Mouse (Mus musculus): ENCODE data around the gene Selplg. TPM values are rescaled to one million over a fixed set of nuclear protein-coding genes. Genes with fewer than 3 reads are reported as not detected.

Gene Selplg
- 975 TPM for polyA plus RNA-seq (2017; shearing (Covaris generic))

DNA sequence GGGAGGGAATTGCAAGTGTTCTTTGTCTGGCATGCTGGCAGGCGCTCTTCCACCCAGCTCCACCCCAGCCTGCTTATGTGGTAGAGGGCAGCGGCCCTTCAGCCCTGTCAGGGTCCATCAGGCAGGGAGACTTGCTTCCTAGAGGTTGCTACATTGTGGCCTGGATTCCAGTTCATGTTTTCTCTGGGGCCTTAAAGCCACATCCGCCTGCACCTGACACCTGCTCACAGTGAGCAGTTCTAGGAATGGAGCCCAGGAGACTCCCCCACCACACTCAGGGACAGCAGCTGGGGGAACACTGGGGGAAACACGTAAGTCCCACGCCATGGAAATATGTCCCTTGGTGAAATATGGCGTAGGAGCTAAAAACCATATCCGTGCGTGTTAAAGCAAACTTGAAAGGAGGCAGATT is at the start of gene Selplg:
Gene Selplg, minus strand, starts transcription at position 155 of the 412 bp plus-strand sequence.

DNA sequence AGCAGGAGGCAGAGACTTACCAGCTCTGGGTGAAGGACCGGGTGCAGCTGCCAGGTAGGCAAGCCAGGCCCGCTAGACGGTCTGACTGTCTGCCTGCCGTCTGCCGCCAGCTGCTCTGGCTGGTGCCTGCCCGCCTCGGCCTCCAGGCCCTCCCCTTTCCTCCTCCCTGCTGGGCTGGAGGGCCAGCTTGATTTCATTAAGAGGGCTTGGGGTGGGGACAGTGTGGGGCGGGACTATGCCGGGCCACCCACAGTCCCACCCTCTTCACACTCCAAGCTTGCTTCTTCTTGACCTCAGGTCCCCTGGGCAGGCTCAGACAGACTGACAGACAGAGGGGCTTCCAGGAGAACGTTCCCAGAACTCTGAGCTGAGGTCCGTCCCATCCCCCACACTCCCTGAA is 32.2 kb downstream of the Selplg start, which contains the start of gene Tmem119:
Gene Tmem119, minus strand, starts transcription at position 237 of the 400 bp plus-strand sequence.

DNA sequence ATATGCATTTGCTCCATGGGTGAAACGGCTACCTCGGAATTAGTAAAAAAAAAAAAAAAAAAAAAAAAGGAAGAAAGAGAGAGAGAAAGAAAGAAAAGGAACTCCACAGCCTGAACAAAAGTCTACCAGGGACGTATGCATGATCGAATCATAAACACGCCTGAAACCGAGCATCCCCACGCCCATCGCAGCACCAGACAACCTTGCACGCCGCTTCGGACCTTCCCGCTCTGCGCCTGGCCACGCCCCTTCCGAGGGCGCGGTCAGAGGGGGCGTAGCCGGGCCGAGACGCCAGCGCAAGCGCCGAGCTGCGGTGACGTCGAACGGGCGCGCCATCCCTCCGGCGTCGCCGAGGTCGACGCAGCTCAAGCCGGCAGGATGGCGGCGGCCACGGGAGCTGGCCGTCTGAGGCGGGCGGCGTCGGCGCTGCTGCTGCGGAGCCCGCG is 60.0 kb downstream of the Selplg start, which contains the start of the genes Sart3 and Iscu:
Gene Sart3, minus strand, starts transcription at position 61 of the 446 bp plus-strand sequence.
Gene Iscu, plus strand, starts transcription at position 299 of the 446 bp plus-strand sequence.

Other genes starting within 250 kb of the Selplg start
- gene Cmklr1, start 182.2 kb downstream of the Selplg start, polyA plus RNA-seq (2017; shearing (Covaris generic)): not detected
- gene 1700069L16Rik, start 107.9 kb downstream of the Selplg start, polyA plus RNA-seq (2017; shearing (Covaris generic)): not detected
- gene Ficd, start 96.8 kb downstream of the Selplg start, polyA plus RNA-seq (2017; shearing (Covaris generic)): 7.1 TPM
- 35.2 TPM for gene Sart3, start 60.1 kb downstream of the Selplg start, polyA plus RNA-seq (2017; shearing (Covaris generic))
- 16.8 TPM for gene Iscu, start 59.9 kb downstream of the Selplg start, polyA plus RNA-seq (2017; shearing (Covaris generic))
- gene Tmem119, start 32.1 kb downstream of the Selplg start, polyA plus RNA-seq (2017; shearing (Covaris generic)): not detected
- 95.9 TPM for gene Coro1c, start 76.1 kb upstream of the Selplg start, polyA plus RNA-seq (2017; shearing (Covaris generic))
- gene Ssh1, start 161.2 kb upstream of the Selplg start, polyA plus RNA-seq (2017; shearing (Covaris generic)): 19.3 TPM
- gene Dao, start 171.1 kb upstream of the Selplg start, polyA plus RNA-seq (2017; shearing (Covaris generic)): 0.71 TPM
- 1.6 TPM for gene Usp30, start 232.8 kb upstream of the Selplg start, polyA plus RNA-seq (2017; shearing (Covaris generic))

Data from CD4-positive, CD25-positive, alpha-beta regulatory T cell, adult 9 weeks (primary cell).